Mouse (Mus musculus): ENCODE results near the gene Cttn. TPM values are rescaled to one million over a fixed set of nuclear protein-coding genes. Genes with fewer than 3 reads are reported as not detected.

Cttn gene
- 100 to 1,000 TPM; 179 to 196 TPM for total RNA-seq (2021)
- long read RNA-seq, transcript Cttn-202 (18 exons, 3,286 nt): minor isoform, 16 of 458 reads
- long read RNA-seq, transcript Cttn-201 (17 exons, 2,913 nt): major isoform, 77 of 458 reads
- long read RNA-seq, partial matches to known transcripts: 30 of 458 reads
- long read RNA-seq, other reads (novel, unspliced or antisense): 335 of 458 reads

- DNase-seq (ENCODE audit: low spot score in 2 of 2): peak; percentile 86 to 92
Measured at GRCm38 (mm10) chr7:144470545-144471059, at the start of gene Cttn. Gene Cttn, minus strand, starts transcription at chr7:144471009.

- DNase-seq (ENCODE audit: low spot score in 2 of 2): no peak
Measured at GRCm38 (mm10) chr7:144519852-144520251, 49.0 kb upstream of the Cttn start.

- no peak for DNase-seq (ENCODE audit: low spot score in 2 of 2)
Measured at GRCm38 (mm10) chr7:144516711-144517110, 45.9 kb upstream of the Cttn start.

GRCm38 (mm10) chr7:144509090-144509489, 38.3 kb upstream of the Cttn start:
- no peak for DNase-seq (ENCODE audit: low spot score in 2 of 2)

GRCm38 (mm10) chr7:144506807-144507206, 36.0 kb upstream of the Cttn start:
- no peak for DNase-seq (ENCODE audit: low spot score in 2 of 2)

GRCm38 (mm10) chr7:144503959-144504358, 33.1 kb upstream of the Cttn start:
- DNase-seq (ENCODE audit: low spot score in 2 of 2): no peak

- DNase-seq (ENCODE audit: low spot score in 2 of 2): no peak
Measured at GRCm38 (mm10) chr7:144492931-144493330, 22.1 kb upstream of the Cttn start.

- no peak for DNase-seq (ENCODE audit: low spot score in 2 of 2)
Measured at GRCm38 (mm10) chr7:144490201-144490873, 19.5 kb upstream of the Cttn start.

GRCm38 (mm10) chr7:144489067-144489774, 18.4 kb upstream of the Cttn start:
- DNase-seq (ENCODE audit: low spot score in 2 of 2): no peak

- DNase-seq (ENCODE audit: low spot score in 2 of 2): no peak
Measured at GRCm38 (mm10) chr7:144480314-144480713, 9.5 kb upstream of the Cttn start.

- peak; percentile 53 to 71 for DNase-seq (ENCODE audit: low spot score in 2 of 2)
Measured at GRCm38 (mm10) chr7:144479569-144479968, 8.8 kb upstream of the Cttn start.

GRCm38 (mm10) chr7:144475741-144476140, 4.9 kb upstream of the Cttn start:
- no peak for DNase-seq (ENCODE audit: low spot score in 2 of 2)

- DNase-seq (ENCODE audit: low spot score in 2 of 2): no peak
Measured at GRCm38 (mm10) chr7:144473486-144473885, 2.7 kb upstream of the Cttn start.

- no peak for DNase-seq (ENCODE audit: low spot score in 2 of 2)
Measured at GRCm38 (mm10) chr7:144471103-144471502, 294 bp upstream of the Cttn start.

GRCm38 (mm10) chr7:144469908-144470544, 783 bp downstream of the Cttn start:
- DNase-seq (ENCODE audit: low spot score in 2 of 2): no peak

GRCm38 (mm10) chr7:144469181-144469641, 1.6 kb downstream of the Cttn start:
- no peak for DNase-seq (ENCODE audit: low spot score in 2 of 2)

- no peak for DNase-seq (ENCODE audit: low spot score in 2 of 2)
Measured at GRCm38 (mm10) chr7:144468741-144469140, 2.1 kb downstream of the Cttn start.

- DNase-seq (ENCODE audit: low spot score in 2 of 2): peak in 1 of 2 experiments; percentile 42
Measured at GRCm38 (mm10) chr7:144462577-144462976, 8.2 kb downstream of the Cttn start.

GRCm38 (mm10) chr7:144461246-144461902, 9.4 kb downstream of the Cttn start:
- DNase-seq (ENCODE audit: low spot score in 2 of 2): no peak

- DNase-seq (ENCODE audit: low spot score in 2 of 2): no peak
Measured at GRCm38 (mm10) chr7:144458881-144459280, 11.9 kb downstream of the Cttn start.

- no peak for DNase-seq (ENCODE audit: low spot score in 2 of 2)
Measured at GRCm38 (mm10) chr7:144450661-144451060, 20.1 kb downstream of the Cttn start.

Data from layer of hippocampus, adult 18-20 months (tissue).